Mouse (Mus musculus): ENCODE results near the gene Myh7b.

The Myh7b gene

DNA sequence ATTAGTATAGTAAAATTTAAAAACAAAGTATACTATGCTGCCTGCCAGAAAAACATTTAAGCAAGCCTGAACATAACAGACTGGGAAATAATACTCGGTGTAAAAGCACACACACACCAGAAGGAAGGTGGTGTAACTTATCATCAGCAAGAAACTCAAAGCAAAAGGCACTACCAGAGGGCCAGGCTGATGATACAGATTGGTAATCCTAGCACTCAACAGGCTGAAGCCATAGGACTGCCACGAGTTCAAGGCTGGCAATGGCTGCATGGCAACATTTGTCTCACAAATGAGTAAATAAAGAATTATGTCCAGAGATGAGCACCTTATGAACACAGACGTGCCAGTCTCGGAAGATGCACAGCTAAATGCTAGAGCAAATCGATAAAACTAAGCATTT is 72.8 kb downstream of the Myh7b start:
- no peak for DNase-seq (ENCODE audit: low read depth, low spot score)
